Mouse (Mus musculus): Measurements from ENCODE around the gene Pcgf2. TPM values are rescaled to one million over a fixed set of nuclear protein-coding genes. Genes with fewer than 3 reads are reported as not detected.

Pcgf2 gene
- total RNA-seq, 2 experiments from 2014 or later, result 2.1 to 2.3 TPM

GRCm38 (mm10) chr11:97697199-97697890, 3.0 kb downstream of the Pcgf2 start:
- DNase-seq, result no peak
- intact Hi-C loops (cut with DNase I), result no loop called here

GRCm38 (mm10) chr11:97696669-97697068, 3.6 kb downstream of the Pcgf2 start:
- intact Hi-C loops (cut with DNase I), result no loop called here
- DNase-seq, result no peak

DNA sequence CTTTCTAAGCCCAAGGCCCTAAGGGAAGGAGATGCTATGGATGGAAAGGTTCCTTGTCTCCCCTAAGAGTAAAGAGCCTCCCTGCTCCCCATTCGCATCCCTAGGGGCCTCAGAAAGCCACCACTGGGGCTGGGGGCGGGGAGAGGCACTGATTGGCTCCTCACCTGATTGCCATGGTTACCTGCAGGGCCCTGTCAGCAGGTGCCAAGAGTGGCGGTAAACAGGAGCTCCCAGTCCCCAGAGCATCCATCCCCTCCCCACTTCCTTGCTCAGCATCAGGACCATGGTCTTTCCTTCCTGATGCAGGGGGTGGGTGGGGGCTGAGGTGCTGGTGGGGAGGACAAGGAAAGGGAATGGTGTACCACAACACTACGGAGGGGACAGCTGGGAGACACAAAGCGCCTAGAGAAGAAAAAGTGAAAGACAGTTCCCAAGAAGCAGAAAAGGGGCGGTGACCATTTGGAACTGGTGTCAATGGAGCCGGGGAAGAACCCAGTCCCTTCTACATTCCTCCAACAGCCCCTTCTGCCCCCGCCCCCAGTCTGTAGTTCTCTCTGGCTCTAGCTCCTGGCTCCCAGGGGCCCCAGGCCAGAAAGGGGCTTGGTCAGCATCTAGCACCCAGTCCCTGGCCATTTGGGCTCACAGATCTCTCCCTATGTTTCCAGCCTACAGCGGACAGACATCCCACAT, 4.4 kb downstream of the Pcgf2 start:
- intact Hi-C loops (cut with DNase I), result no loop called here
- no peak for DNase-seq

DNA sequence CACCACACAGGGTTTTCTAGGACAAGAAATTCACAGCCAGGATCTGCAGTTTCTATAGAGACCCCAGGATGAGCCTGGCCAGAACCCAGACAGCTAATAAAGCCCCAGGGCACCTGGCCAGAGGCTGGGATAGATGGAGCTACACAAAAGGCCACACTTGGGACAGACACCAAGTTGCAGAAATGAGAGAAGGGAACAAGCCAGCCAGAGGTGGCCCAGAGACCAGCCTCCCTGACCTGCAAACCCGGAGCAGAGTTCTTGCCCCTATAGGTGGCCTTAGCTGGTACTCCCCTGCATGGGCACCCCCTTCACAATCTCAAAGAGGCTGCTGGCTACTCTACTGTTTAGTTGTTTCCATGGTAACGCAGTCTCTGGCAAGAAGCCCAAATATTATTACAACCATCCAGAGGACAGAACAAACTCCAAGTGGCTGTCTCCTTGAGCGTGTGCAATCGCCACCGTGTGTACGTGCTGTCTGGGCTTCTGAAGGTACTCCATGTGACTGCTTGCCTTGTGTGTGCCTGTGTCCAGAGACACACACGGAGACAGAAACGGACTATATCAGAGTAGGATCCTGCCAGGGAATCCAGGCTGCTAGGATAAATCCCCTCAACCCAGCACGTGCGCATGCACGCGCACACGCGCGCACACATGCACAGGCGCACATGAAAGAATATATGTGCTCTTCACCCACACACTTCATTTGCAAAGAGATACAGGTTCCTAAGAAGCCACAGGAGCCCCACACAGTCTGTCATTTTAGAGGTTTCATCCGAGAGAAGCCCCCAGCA, 5.2 kb downstream of the Pcgf2 start:
- intact Hi-C loops (cut with DNase I), result no loop called here

GRCm38 (mm10) chr11:97694435-97694834, 5.9 kb downstream of the Pcgf2 start:
- intact Hi-C loops (cut with DNase I), result no loop called here

More for the DNA sequence above, 5.2 kb downstream of the Pcgf2 start:
- no peak for DNase-seq

GRCm38 (mm10) chr11:97689861-97690260, 10.4 kb downstream of the Pcgf2 start:
- intact Hi-C loops (cut with DNase I), result loop anchor here (1.0 kb wide), 1 partner anchor 45 kb away; no protein-coding TSS in a partner anchor
- DNase-seq, result no peak

More at GRCm38 (mm10) chr11:97694435-97694834, 5.9 kb downstream of the Pcgf2 start:
- no peak for DNase-seq

DNA sequence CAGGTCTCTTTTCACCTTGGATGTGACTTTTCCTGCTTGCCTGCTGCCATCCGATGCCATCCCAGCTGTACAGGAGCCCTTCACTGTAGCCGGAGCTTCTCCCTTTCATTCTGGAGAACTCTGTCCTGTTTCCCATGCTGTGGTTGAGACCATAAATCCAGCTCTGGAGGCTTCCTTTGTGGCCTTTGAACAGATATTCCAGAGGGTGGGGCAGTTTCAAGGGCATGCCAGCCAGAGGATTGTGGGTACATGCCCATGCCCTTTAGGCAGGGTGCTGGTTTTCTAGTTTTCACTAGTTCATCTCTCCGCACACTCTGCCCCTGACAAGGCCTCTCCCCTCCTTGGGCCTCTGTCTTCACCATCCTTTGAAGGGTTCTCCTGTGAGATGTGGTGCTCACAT, 13.2 kb downstream of the Pcgf2 start:
- intact Hi-C loops (cut with DNase I), result no loop called here
- DNase-seq, result no peak

- intact Hi-C loops (cut with DNase I), result no loop called here
- DNase-seq, result no peak
Observed at GRCm38 (mm10) chr11:97686322-97686908, 13.9 kb downstream of the Pcgf2 start.

- DNase-seq, result peak; percentile 89 to 94
- intact Hi-C loops (cut with DNase I), result loop anchor here (2.0 kb wide), 1 partner anchor 21 kb away; no protein-coding TSS in a partner anchor
Observed at GRCm38 (mm10) chr11:97685613-97686321, 14.5 kb downstream of the Pcgf2 start, which contains the start of gene Cisd3. TSS of gene Cisd3 (plus strand) at chr11:97685826.

GRCm38 (mm10) chr11:97684766-97685165, 15.5 kb downstream of the Pcgf2 start:
- DNase-seq, result no peak
- intact Hi-C loops (cut with DNase I), result loop anchor here (2.0 kb wide), 1 partner anchor 20 kb away; no protein-coding TSS in a partner anchor

- no peak for DNase-seq
- intact Hi-C loops (cut with DNase I), result loop anchor here (2.0 kb wide), 1 partner anchor 19 kb away; no protein-coding TSS in a partner anchor
Observed at GRCm38 (mm10) chr11:97684063-97684680, 16.1 kb downstream of the Pcgf2 start.

DNA sequence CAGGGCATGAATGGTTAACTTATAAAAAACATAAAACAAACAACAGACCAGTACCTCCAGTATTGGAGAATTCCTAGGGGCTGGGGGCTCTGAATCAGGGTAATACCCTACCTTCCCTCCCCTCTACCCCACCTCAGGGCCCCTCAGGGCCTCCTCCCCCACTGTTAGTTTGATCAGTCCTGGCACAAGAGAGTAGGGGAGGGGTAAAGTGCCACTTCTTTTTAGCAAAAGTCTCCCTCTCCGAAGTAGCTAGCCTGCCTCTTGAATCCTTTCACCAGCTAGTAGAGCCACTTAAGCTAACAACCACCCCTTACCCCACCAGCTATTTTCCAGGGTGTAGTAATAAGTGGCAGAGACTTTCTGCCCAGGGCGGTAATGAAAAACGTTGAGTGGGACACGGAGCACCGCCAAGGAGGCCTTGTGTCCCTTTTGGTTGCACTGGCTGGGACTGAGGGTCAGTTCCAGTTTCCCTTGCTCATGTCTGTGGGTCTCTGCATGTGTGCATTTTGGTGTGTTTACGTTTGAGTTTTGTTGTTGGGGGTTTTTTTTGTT, 17.7 kb downstream of the Pcgf2 start:
- intact Hi-C loops (cut with DNase I), result no loop called here
- DNase-seq, result no peak

GRCm38 (mm10) chr11:97680430-97680829, 19.9 kb downstream of the Pcgf2 start:
- intact Hi-C loops (cut with DNase I), result no loop called here

GRCm38 (mm10) chr11:97678301-97678700, 22.0 kb downstream of the Pcgf2 start:
- intact Hi-C loops (cut with DNase I), result no loop called here
- no peak for DNase-seq

More at GRCm38 (mm10) chr11:97680430-97680829, 19.9 kb downstream of the Pcgf2 start:
- no peak for DNase-seq

DNA sequence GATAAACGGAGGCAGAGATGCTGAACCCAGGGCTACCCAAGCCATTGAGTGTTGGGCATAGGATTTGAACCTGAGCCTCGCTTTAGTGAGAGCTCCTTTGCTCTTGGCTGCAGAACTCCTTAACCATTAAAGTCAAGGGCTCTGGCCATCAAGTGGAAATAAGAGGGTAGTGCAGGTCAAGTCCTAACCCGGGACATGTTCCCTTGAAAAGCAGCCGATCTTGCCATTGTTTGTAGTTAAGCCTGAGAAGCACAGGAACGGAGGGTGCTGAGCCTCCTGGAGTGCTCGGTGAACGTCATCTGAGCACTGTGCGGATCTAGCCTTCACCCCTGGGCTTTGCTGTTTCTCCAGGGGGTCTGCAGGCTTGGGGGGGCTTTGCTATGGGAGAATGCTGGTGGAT, 22.5 kb downstream of the Pcgf2 start:
- intact Hi-C loops (cut with DNase I), result no loop called here
- DNase-seq, result no peak

GRCm38 (mm10) chr11:97677381-97677780, 22.9 kb downstream of the Pcgf2 start:
- DNase-seq, result no peak
- intact Hi-C loops (cut with DNase I), result no loop called here

- no peak for DNase-seq
- intact Hi-C loops (cut with DNase I), result no loop called here
Observed at GRCm38 (mm10) chr11:97676050-97676754, 24.1 kb downstream of the Pcgf2 start.

DNA sequence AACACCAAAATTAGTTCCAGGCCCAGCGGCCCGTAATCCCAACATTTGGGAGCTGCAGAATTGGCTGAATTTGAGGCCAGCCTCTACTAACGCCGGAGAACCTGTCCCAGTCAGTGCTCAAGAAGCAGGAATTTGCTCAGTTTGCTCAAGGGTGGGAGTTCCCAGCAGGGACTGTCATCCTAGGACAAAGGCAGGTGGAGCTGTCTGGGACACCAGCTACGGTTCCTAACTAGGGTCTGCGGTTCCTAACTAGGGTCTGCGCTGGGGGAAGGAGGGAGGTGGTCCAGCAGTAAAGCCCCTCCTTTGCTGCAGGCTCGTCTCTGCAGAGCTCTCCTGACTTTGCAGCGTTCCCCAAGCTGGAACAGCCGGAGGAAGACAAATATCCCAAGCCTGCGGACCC, 27.1 kb downstream of the Pcgf2 start:
- intact Hi-C loops (cut with DNase I), result no loop called here
- DNase-seq, result no peak

- DNase-seq, result no peak
Observed at GRCm38 (mm10) chr11:97671177-97671527, 29.1 kb downstream of the Pcgf2 start.

More at GRCm38 (mm10) chr11:97671177-97671527, 29.1 kb downstream of the Pcgf2 start:
- intact Hi-C loops (cut with DNase I), result no loop called here
